Mouse (Mus musculus): ENCODE results near the gene Thoc7. TPM values are rescaled to one million over a fixed set of nuclear protein-coding genes. Genes with fewer than 3 reads are reported as not detected.

Thoc7 gene
- polyA plus RNA-seq (2012; rRNA removed): 3.6 and 13.5 TPM in 2 replicates

GRCm38 (mm10) chr14:13961401-13962112 lies at the start of gene Thoc7, which contains the start of gene Atxn7:
Gene Thoc7, minus strand, starts transcription at chr14:13961852.
Gene Atxn7, plus strand, starts transcription at chr14:13961440.
- H3K27me3 ChIP-seq (ENCODE audit: control insufficient read depth, insufficient read depth, low read length): no peaks in the 10 kb centered on the region
- no peak for TF ChIP-seq CTCF (IDR thresholded peaks at IDR 0.05; ENCODE audit: extremely low read depth, insufficient read length, insufficient replicate concordance, low read depth, low read length)
- TF ChIP-seq POLR2A (IDR thresholded peaks at IDR 0.05; ENCODE audit: low read depth, low read length): peak; percentile 65
- peak within 1 kb of the TSS; percentile 68 for H3K4me3 ChIP-seq (ENCODE audit: low read depth, low read length)
- H3K36me3 ChIP-seq (ENCODE audit: control insufficient read depth, insufficient read depth, low read length): no peaks in the 10 kb centered on the region
- peaks cover 10% of the 10 kb centered on the region; the same call in 1 of the 2 replicates for H3K4me1 ChIP-seq (ENCODE audit: control insufficient read depth, insufficient read depth, insufficient read length, low read length)
- WGBS: 2% methylated on average over 56 of the region's 56 CpGs
- peak within 1 kb of the TSS; percentile 96 for H3K27ac ChIP-seq (ENCODE audit: insufficient read depth, low read depth, low read length)

- peaks cover 3% of the 10 kb centered on the region; the same call in 1 of the 2 replicates for H3K4me1 ChIP-seq (ENCODE audit: control insufficient read depth, insufficient read depth, insufficient read length, low read length)
- WGBS: 29% methylated on average over 6 of the region's 6 CpGs
- no peak overlapping the region for H3K4me3 ChIP-seq (ENCODE audit: low read depth, low read length)
- peaks cover 2% of the 10 kb centered on the region; the same call in 1 of the 2 replicates for H3K36me3 ChIP-seq (ENCODE audit: control insufficient read depth, insufficient read depth, low read length)
- TF ChIP-seq CTCF (IDR thresholded peaks at IDR 0.05; ENCODE audit: extremely low read depth, insufficient read length, insufficient replicate concordance, low read depth, low read length): no peak
- TF ChIP-seq POLR2A (IDR thresholded peaks at IDR 0.05; ENCODE audit: low read depth, low read length): no peak
- no peak overlapping the region for H3K27ac ChIP-seq (ENCODE audit: insufficient read depth, low read depth, low read length)
- no peaks in the 10 kb centered on the region for H3K27me3 ChIP-seq (ENCODE audit: control insufficient read depth, insufficient read depth, low read length)
These were observed 48.1 kb upstream of the Thoc7 start for GRCm38 (mm10) chr14:14009712-14010111.

DNA sequence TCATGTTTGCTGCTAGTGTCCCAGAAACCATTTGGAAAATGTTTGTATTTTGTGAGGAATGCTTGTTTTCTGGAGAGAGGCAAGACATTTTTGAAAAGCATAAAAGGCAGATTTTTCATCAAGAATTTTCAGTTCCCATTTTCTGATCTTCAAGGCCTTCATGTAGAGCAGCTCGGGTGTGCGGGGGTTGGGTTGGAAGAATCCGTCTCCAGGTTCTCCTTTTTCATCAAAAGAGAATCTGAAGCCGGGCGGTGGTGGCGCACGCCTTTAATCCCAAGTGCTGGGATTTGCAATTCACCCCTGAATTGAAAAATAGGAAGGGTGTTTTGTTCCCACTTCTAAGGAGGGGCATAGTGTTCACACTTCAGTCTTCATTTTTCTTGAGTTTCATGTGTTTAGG lies 41.1 kb upstream of the Thoc7 start:
- Histone ChIP-seq H3K27me3 (ENCODE audit: control insufficient read depth, insufficient read depth, low read length) (no peaks in the 10 kb centered on the region), H3K4me3 (ENCODE audit: low read depth, low read length) (no peak overlapping the region), H3K36me3 (ENCODE audit: control insufficient read depth, insufficient read depth, low read length) (no peaks in the 10 kb centered on the region), H3K27ac (ENCODE audit: insufficient read depth, low read depth, low read length) (no peak overlapping the region), H3K4me1 (ENCODE audit: control insufficient read depth, insufficient read depth, insufficient read length, low read length) (peaks cover 2% of the 10 kb centered on the region; the same call in 1 of the 2 replicates)
- WGBS: 91% methylated on average over 7 of the region's 7 CpGs
- TF ChIP-seq CTCF (IDR thresholded peaks at IDR 0.05; ENCODE audit: extremely low read depth, insufficient read length, insufficient replicate concordance, low read depth, low read length) (no peak), POLR2A (IDR thresholded peaks at IDR 0.05; ENCODE audit: low read depth, low read length) (no peak)

GRCm38 (mm10) chr14:13995206-13996097 lies 33.8 kb upstream of the Thoc7 start:
- WGBS: 26% methylated on average over 9 of the region's 9 CpGs
- peaks cover 6% of the 10 kb centered on the region; the same call in 1 of the 2 replicates for H3K4me1 ChIP-seq (ENCODE audit: control insufficient read depth, insufficient read depth, insufficient read length, low read length)
- no peak overlapping the region for H3K27ac ChIP-seq (ENCODE audit: insufficient read depth, low read depth, low read length)
- H3K27me3 ChIP-seq (ENCODE audit: control insufficient read depth, insufficient read depth, low read length): no peaks in the 10 kb centered on the region
- H3K4me3 ChIP-seq (ENCODE audit: low read depth, low read length): no peak overlapping the region
- no peaks in the 10 kb centered on the region for H3K36me3 ChIP-seq (ENCODE audit: control insufficient read depth, insufficient read depth, low read length)
- TF ChIP-seq POLR2A (IDR thresholded peaks at IDR 0.05; ENCODE audit: low read depth, low read length): no peak
- TF ChIP-seq CTCF (IDR thresholded peaks at IDR 0.05; ENCODE audit: extremely low read depth, insufficient read length, insufficient replicate concordance, low read depth, low read length): peak; percentile 20; the same call in 1 of the 2 replicates

- no peak for TF ChIP-seq POLR2A (IDR thresholded peaks at IDR 0.05; ENCODE audit: low read depth, low read length)
- no peak for TF ChIP-seq CTCF (IDR thresholded peaks at IDR 0.05; ENCODE audit: extremely low read depth, insufficient read length, insufficient replicate concordance, low read depth, low read length)
- 82% methylated on average over 3 of the region's 3 CpGs for WGBS
- H3K27ac ChIP-seq (ENCODE audit: insufficient read depth, low read depth, low read length): no peak overlapping the region
- no peaks in the 10 kb centered on the region for H3K36me3 ChIP-seq (ENCODE audit: control insufficient read depth, insufficient read depth, low read length)
- H3K4me1 ChIP-seq (ENCODE audit: control insufficient read depth, insufficient read depth, insufficient read length, low read length): peaks cover 3% of the 10 kb centered on the region; the same call in 1 of the 2 replicates
- H3K4me3 ChIP-seq (ENCODE audit: low read depth, low read length): no peak overlapping the region
- H3K27me3 ChIP-seq (ENCODE audit: control insufficient read depth, insufficient read depth, low read length): no peaks in the 10 kb centered on the region
These were observed 29.1 kb upstream of the Thoc7 start for GRCm38 (mm10) chr14:13990741-13991140.

- TF ChIP-seq POLR2A (IDR thresholded peaks at IDR 0.05; ENCODE audit: low read depth, low read length) (no peak), CTCF (IDR thresholded peaks at IDR 0.05; ENCODE audit: extremely low read depth, insufficient read length, insufficient replicate concordance, low read depth, low read length) (no peak)
- Histone ChIP-seq H3K36me3 (ENCODE audit: control insufficient read depth, insufficient read depth, low read length) (no peaks in the 10 kb centered on the region), H3K4me3 (ENCODE audit: low read depth, low read length) (no peak overlapping the region), H3K4me1 (ENCODE audit: control insufficient read depth, insufficient read depth, insufficient read length, low read length) (no peaks in the 10 kb centered on the region), H3K27ac (ENCODE audit: insufficient read depth, low read depth, low read length) (no peak overlapping the region), H3K27me3 (ENCODE audit: control insufficient read depth, insufficient read depth, low read length) (no peaks in the 10 kb centered on the region)
- 31% methylated on average over 2 of the region's 2 CpGs for WGBS
These were observed 26.7 kb upstream of the Thoc7 start for GRCm38 (mm10) chr14:13988397-13988796.
